In the genomic region with DNA sequence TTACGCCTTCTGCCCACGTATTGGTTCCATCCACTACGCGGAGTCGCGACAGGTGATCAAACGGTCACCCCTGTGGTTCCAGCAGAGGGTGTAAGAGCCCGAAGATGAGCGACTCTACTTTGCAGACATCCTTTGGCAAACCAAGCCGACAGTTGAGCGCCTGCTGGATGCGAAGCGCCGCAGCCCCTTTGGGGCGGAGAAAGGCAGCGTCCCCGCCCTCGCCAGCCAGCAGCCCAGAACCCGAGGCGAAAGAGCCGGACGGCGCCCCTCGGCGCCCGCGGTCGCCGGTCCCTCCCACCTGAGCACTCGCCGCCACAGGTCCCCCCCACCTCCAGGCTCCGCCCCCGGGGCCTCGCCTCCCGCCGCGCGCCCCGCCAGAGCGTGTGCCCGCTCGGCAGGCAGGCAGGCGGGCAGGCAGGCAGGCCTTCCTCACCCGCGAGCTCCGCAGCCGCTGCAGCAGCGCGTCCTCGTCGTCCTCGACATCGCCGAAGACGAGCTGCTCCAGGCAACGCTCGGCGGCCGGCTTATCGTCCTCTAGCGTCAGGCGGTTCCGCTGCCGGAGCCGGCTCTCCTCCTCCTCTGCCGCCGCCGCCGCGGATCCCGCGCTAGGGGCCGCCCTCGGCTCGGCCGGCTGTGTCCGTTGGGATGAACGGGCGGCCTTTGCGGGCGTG, we compare ENCODE assay signal across 8 mouse cellular contexts. TPM values are rescaled to one million over a fixed set of nuclear protein-coding genes. Genes with fewer than 3 reads are reported as not detected.
A peak's percentile ranks its signal among the peaks of the same experiment; 100 is the strongest.
DNase-seq lines count a peak whose midpoint lies in the region; ATAC-seq and TF ChIP-seq lines count a peak whose summit lies in the region.

No protein-coding gene starts in this region.

- peak overlapping the region; percentile 96 for H3K4me2 ChIP-seq in hindbrain, postnatal 0 days (ENCODE audit: low read depth, low read length)

- H3K27ac ChIP-seq in hindbrain, postnatal 0 days = peak overlapping the region; percentile 95

- peaks cover 9% of the 10 kb centered on the region for H3K4me1 ChIP-seq in hindbrain, postnatal 0 days (ENCODE audit: insufficient read depth, low read length)
- peaks cover 44% of the 10 kb centered on the region for H3K4me1 ChIP-seq in megakaryocyte, embryonic 14.5 days

- intact Hi-C loops in left cerebral cortex, postnatal 14 days (cut with DNase I) = no loop called here

- H3K4me3 ChIP-seq in hindbrain, postnatal 0 days (ENCODE audit: low read length) = peak overlapping the region; percentile 99
- H3K4me3 ChIP-seq in megakaryocyte, embryonic 14.5 days (replicated peaks) = peak overlapping the region; percentile 96

- WGBS in hindbrain, postnatal 0 days = 2% methylated on average over 64 of the region's 81 CpGs

- no peak for DNase-seq in cerebellum, adult 8-10 months
- DNase-seq in cerebellum, postnatal 14 days = peak; percentile 72 to 74
- DNase-seq in frontal cortex, postnatal 14 days (ENCODE audit: low spot score in 2 of 2) = peak; percentile 29 to 44
- DNase-seq in hindbrain, postnatal 0 days (ENCODE audit: low spot score) = peak; percentile 77
- DNase-seq in left cerebral cortex, postnatal 14 days (ENCODE audit: low spot score in 2 of 2) = peak; percentile 51 to 57
- DNase-seq in right cerebral cortex, postnatal 36 days (ENCODE audit: low spot score in 2 of 2) = peak; percentile 36 to 50

- peak overlapping the region; percentile 92 for H3K9ac ChIP-seq in hindbrain, postnatal 0 days (replicated peaks; ENCODE audit: low read length)

- no peaks in the 10 kb centered on the region for H3K9me3 ChIP-seq in hindbrain, postnatal 0 days (ENCODE audit: low read length)
- no peaks in the 10 kb centered on the region for H3K9me3 ChIP-seq in megakaryocyte, embryonic 14.5 days

- ATAC-seq in cerebellum, adult (ENCODE audit: insufficient number of reproducible peaks, low FRiP score, low TSS enrichment) = peak; percentile 63
- peak; percentile 38 for ATAC-seq in hindbrain, postnatal 0 days

- 0 out of 2 replicates have a peak, but pooled peaks cover 3% of the 10 kb centered on the region for H3K36me3 ChIP-seq in hindbrain, postnatal 0 days (ENCODE audit: insufficient read depth, low read length)
- peaks cover 38% of the 10 kb centered on the region for H3K36me3 ChIP-seq in megakaryocyte, embryonic 14.5 days (replicated peaks; ENCODE audit: low read length)

- no peaks in the 10 kb centered on the region for H3K27me3 ChIP-seq in hindbrain, postnatal 0 days (ENCODE audit: insufficient read depth, low read length)
- H3K27me3 ChIP-seq in megakaryocyte, embryonic 14.5 days (replicated peaks) = no peaks in the 10 kb centered on the region

- peak; percentile 47 for TF ChIP-seq CTCF in hindbrain, postnatal 0 days (IDR thresholded peaks at IDR 0.05; ENCODE audit: low read depth)

RNA-seq across cellular contexts. Expression of a gene that starts 0.5 kb away (rescaled TPM):
- 24.4 and 25.3 TPM in 2 replicates for total RNA-seq in hindbrain, postnatal 0 days (2014; rRNA removed)
- polyA plus RNA-seq in hindbrain, postnatal 0 days (2015; fragmentation: Nextera tagmentation; extraction: Ambion mirVana) = 21.1 and 22.5 TPM in 2 replicates
- 10 to 100 TPM; 24.5 to 26.7 TPM for total RNA-seq in left cerebral cortex, postnatal 14 days (2021)
- polyA plus RNA-seq in megakaryocyte, embryonic 14.5 days (2012; ENCODE audit: insufficient read depth, low replicate concordance) = 6.8 and 13.8 TPM in 2 replicates

RNA-seq across cellular contexts. Expression of a gene that starts 0.6 kb away (rescaled TPM):
- total RNA-seq in hindbrain, postnatal 0 days (2014; rRNA removed) = 15.6 and 19.1 TPM in 2 replicates
- polyA plus RNA-seq in hindbrain, postnatal 0 days (2015; fragmentation: Nextera tagmentation; extraction: Ambion mirVana) = 13.8 and 14.7 TPM in 2 replicates
- 10 to 100 TPM; 30.1 to 31.1 TPM for total RNA-seq in left cerebral cortex, postnatal 14 days (2021)
- 2.0 TPM in 1 of 2 replicates, not detected in the other for polyA plus RNA-seq in megakaryocyte, embryonic 14.5 days (2012; ENCODE audit: insufficient read depth, low replicate concordance)
